Mouse (Mus musculus) spleen, postnatal 10 days (tissue): ENCODE measurements around the gene 2210016L21Rik.
A peak's percentile ranks its signal among the peaks of the same experiment; 100 is the strongest.
"Not testable (repeated sequence)": the region's sequence is repeated elsewhere in the genome, so short reads cannot be mapped to it uniquely, and the experiment has no call there.

Experiments
- DNase-seq, 2 experiments: peaks; one replicate each; pipeline ENCODE4 v3.0.0; 2021 to 2022; ENCODE audit warnings: low spot score in 2 of 2

Gene 2210016L21Rik

GRCm38 (mm10) chr5:114942074-114942765 lies at the start of gene 2210016L21Rik:
Gene 2210016L21Rik, plus strand, starts transcription at chr5:114942158.
- DNase-seq = peak; percentile 74 to 86

- no peak for DNase-seq
These were observed 46.4 kb upstream of the 2210016L21Rik start for GRCm38 (mm10) chr5:114895542-114895941.

- no peak for DNase-seq
These were observed 45.1 kb upstream of the 2210016L21Rik start, which contains the start of gene Oasl2 for GRCm38 (mm10) chr5:114896688-114897373. Gene Oasl2, plus strand, starts transcription at chr5:114896936.

GRCm38 (mm10) chr5:114897374-114897793 lies 44.6 kb upstream of the 2210016L21Rik start:
- DNase-seq = no peak

GRCm38 (mm10) chr5:114898857-114899256 lies 43.1 kb upstream of the 2210016L21Rik start:
- DNase-seq = no peak

GRCm38 (mm10) chr5:114902413-114902812 lies 39.5 kb upstream of the 2210016L21Rik start:
- DNase-seq = peak; percentile 23 to 69

GRCm38 (mm10) chr5:114908598-114909305 lies 33.2 kb upstream of the 2210016L21Rik start:
- DNase-seq = no peak

GRCm38 (mm10) chr5:114913686-114914085 lies 28.3 kb upstream of the 2210016L21Rik start:
- no peak for DNase-seq

GRCm38 (mm10) chr5:114914855-114915254 lies 27.1 kb upstream of the 2210016L21Rik start:
- DNase-seq = no peak

GRCm38 (mm10) chr5:114915854-114916253 lies 26.1 kb upstream of the 2210016L21Rik start:
- no peak for DNase-seq

GRCm38 (mm10) chr5:114916777-114917176 lies 25.2 kb upstream of the 2210016L21Rik start:
- peak in 1 of 2 experiments; percentile 62 for DNase-seq

GRCm38 (mm10) chr5:114917357-114917756 lies 24.6 kb upstream of the 2210016L21Rik start:
- not testable (repeated sequence) for DNase-seq

- DNase-seq = peak; percentile 41 to 69
These were observed 20.2 kb upstream of the 2210016L21Rik start for GRCm38 (mm10) chr5:114921551-114922365.

GRCm38 (mm10) chr5:114922366-114922731 lies 19.6 kb upstream of the 2210016L21Rik start:
- no peak for DNase-seq

GRCm38 (mm10) chr5:114922998-114923473 lies 18.9 kb upstream of the 2210016L21Rik start, which contains the start of gene Oasl1:
Gene Oasl1, plus strand, starts transcription at chr5:114923240.
- peak; percentile 68 to 77 for DNase-seq

GRCm38 (mm10) chr5:114926153-114926684 lies 15.7 kb upstream of the 2210016L21Rik start:
- no peak for DNase-seq

- no peak for DNase-seq
These were observed 15.2 kb upstream of the 2210016L21Rik start for GRCm38 (mm10) chr5:114926753-114927152.

- DNase-seq = no peak
These were observed 10.3 kb upstream of the 2210016L21Rik start for GRCm38 (mm10) chr5:114931626-114932025.

GRCm38 (mm10) chr5:114933206-114933605 lies 8.8 kb upstream of the 2210016L21Rik start:
- no peak for DNase-seq

GRCm38 (mm10) chr5:114935838-114936237 lies 6.1 kb upstream of the 2210016L21Rik start:
- no peak for DNase-seq

GRCm38 (mm10) chr5:114941138-114941537 lies 820 bp upstream of the 2210016L21Rik start:
- DNase-seq = not testable (repeated sequence)
